33 mouse cellular contexts compared by ENCODE assay signal in genomic region chr5:107792516-107792915, GRCm38 (mm10). TPM values are rescaled to one million over a fixed set of nuclear protein-coding genes. Genes with fewer than 3 reads are reported as not detected.
DNase-seq lines count a peak whose midpoint lies in the region; ATAC-seq and TF ChIP-seq lines count a peak whose summit lies in the region.
"Had no signal": no experiment of that assay in that cellular context is flagged by ENCODE, and none has a peak within 500 bp of the region (broad histone marks: within the 10 kb centered on the region; RNA-seq: fewer than 3 reads in every experiment).

No protein-coding gene starts in this region.

- TF ChIP-seq RAD21 in MEL (IDR thresholded peaks at IDR 0.05; ENCODE audit: low read depth, low read length): no peak

- H3K36me3 ChIP-seq in heart, embryonic 14.5 days (ENCODE audit: control insufficient read depth, insufficient read depth, low read length): peaks cover 48% of the 10 kb centered on the region
- H3K36me3 ChIP-seq in kidney, adult 2 months (ENCODE audit: control insufficient read depth, insufficient read depth, low read length): peaks cover 9% of the 10 kb centered on the region
- peaks cover 0 to 5% of the 10 kb centered on the region in 2 experiments; a peak in 2 of 4 replicates for H3K36me3 ChIP-seq in MEL (ENCODE audit: control insufficient read depth in 1 of 2, insufficient read depth in 2 of 2, low read length in 2 of 2)

- DNase-seq in heart, adult 11 months: no peak
- peak; percentile 84 for DNase-seq in kidney, adult 2 months
- no peak for DNase-seq in kidney, postnatal 14 days
- DNase-seq in MEL (ENCODE audit: low read depth, low spot score): no peak
- DNase-seq: B cell, adult 2 months; cerebellum, adult 18-20 months; cerebellum, postnatal 10 days; gastrocnemius, adult 2 months; gastrocnemius, postnatal 36 days; layer of hippocampus, postnatal 36 days; right cerebral cortex, postnatal 25 days had no signal

- peaks cover 2 to 12% of the 10 kb centered on the region in 2 experiments; a peak in 3 of 4 replicates for H3K4me1 ChIP-seq in heart, embryonic 14.5 days (ENCODE audit: control insufficient read depth in 2 of 2, insufficient read depth in 2 of 2, low read length in 2 of 2)
- H3K4me1 ChIP-seq in kidney, adult 2 months (ENCODE audit: control insufficient read depth, insufficient read depth, low read length): peaks cover 9% of the 10 kb centered on the region; the same call in 1 of the 2 replicates
- 0 out of 4 replicates have a peak, but pooled peaks cover 0 to 2% of the 10 kb centered on the region in 2 experiments for H3K4me1 ChIP-seq in MEL (ENCODE audit: control insufficient read depth in 1 of 2, insufficient read depth in 2 of 2, low read length in 2 of 2)
- H3K4me1 ChIP-seq in embryonic fibroblast, embryonic 13.5 days (ENCODE audit: control insufficient read depth, insufficient read depth, low read length): peaks cover 4% of the 10 kb centered on the region; the same call in 1 of the 2 replicates
- H3K4me1 ChIP-seq: limb, embryonic 10.5 days; limb, embryonic 15.5 days; stomach, embryonic 15.5 days had no signal

- no peaks in the 10 kb centered on the region for H3K27me3 ChIP-seq in heart, embryonic 14.5 days (ENCODE audit: control insufficient read depth, insufficient read depth, low read length)
- no peaks in the 10 kb centered on the region for H3K27me3 ChIP-seq in kidney, adult 2 months (replicated peaks; ENCODE audit: control insufficient read depth, insufficient read depth, low read length)
- no peaks in the 10 kb centered on the region for H3K27me3 ChIP-seq in MEL (ENCODE audit: control insufficient read depth in 1 of 2, insufficient read depth in 2 of 2, low read length in 2 of 2)
- H3K27me3 ChIP-seq: embryonic facial prominence, embryonic 13.5 days; limb, embryonic 15.5 days; stomach, embryonic 15.5 days had no signal

- H3K9me3 ChIP-seq in heart, embryonic 14.5 days (ENCODE audit: control insufficient read depth, low read length): no peaks in the 10 kb centered on the region
- no peaks in the 10 kb centered on the region for H3K9me3 ChIP-seq in MEL (replicated peaks; ENCODE audit: insufficient read depth, low read length)
- H3K9me3 ChIP-seq: embryonic facial prominence, embryonic 13.5 days; limb, embryonic 10.5 days; limb, embryonic 15.5 days; stomach, embryonic 15.5 days had no signal

- no peak for TF ChIP-seq EP300 in MEL (IDR thresholded peaks at IDR 0.05; ENCODE audit: low read depth in 1 of 2, low read length in 2 of 2)

- H3K27ac ChIP-seq in heart, embryonic 14.5 days (replicated peaks in 1 of 2; ENCODE audit: control insufficient read depth in 1 of 2, insufficient read depth in 1 of 2, low read depth in 2 of 2, low read length in 2 of 2): peak overlapping the region; percentile 69 to 75; a peak in 3 of 4 replicates
- peak overlapping the region; percentile 80 for H3K27ac ChIP-seq in kidney, adult 2 months (ENCODE audit: insufficient read depth, low read depth, low read length)
- H3K27ac ChIP-seq in MEL (ENCODE audit: control insufficient read depth, low read depth, low read length): no peak overlapping the region
- peak overlapping the region; percentile 47; the same call in 1 of the 2 replicates for H3K27ac ChIP-seq in embryonic fibroblast, embryonic 13.5 days (ENCODE audit: insufficient read depth, low read length)
- H3K27ac ChIP-seq: embryonic facial prominence, embryonic 13.5 days; gastrocnemius, adult 2 months; hindbrain, embryonic 14.5 days; limb, embryonic 10.5 days; limb, embryonic 15.5 days; liver, embryonic 14.5 days; stomach, embryonic 15.5 days had no signal

- H3K4me2 ChIP-seq in heart, embryonic 14.5 days (ENCODE audit: low read length): no peak overlapping the region
- H3K4me2 ChIP-seq: embryonic facial prominence, embryonic 13.5 days; hindbrain, embryonic 14.5 days; limb, embryonic 15.5 days; lung, embryonic 14.5 days; stomach, embryonic 15.5 days had no signal

- WGBS in heart, embryonic 14.5 days: 94% methylated on average over 3 of the region's 3 CpGs
- WGBS in kidney, adult 2 months: 70% methylated on average over 3 of the region's 3 CpGs

- no peak for TF ChIP-seq POLR2A in kidney, adult 2 months (IDR thresholded peaks at IDR 0.05; ENCODE audit: low read depth, low read length)
- no peak for TF ChIP-seq POLR2A in MEL (IDR thresholded peaks at IDR 0.05; ENCODE audit: control insufficient read depth in 1 of 2, insufficient read depth in 1 of 2, low read depth in 1 of 2, low read length in 2 of 2, poor library complexity in 1 of 2)
- no peak for TF ChIP-seq POLR2A in embryonic fibroblast, embryonic 13.5 days (IDR thresholded peaks at IDR 0.05; ENCODE audit: low read depth, low read length)

- H3K79me2 ChIP-seq in MEL (ENCODE audit: control insufficient read depth, insufficient read depth, low read length, poor library complexity): no peaks in the 10 kb centered on the region

- H3K9ac ChIP-seq in heart, embryonic 14.5 days (ENCODE audit: low read length): no peak overlapping the region
- H3K9ac ChIP-seq in MEL (ENCODE audit: control insufficient read depth, low read depth, low read length, poor library complexity, severe bottlenecking): no peak overlapping the region
- H3K9ac ChIP-seq: embryonic facial prominence, embryonic 13.5 days; hindbrain, embryonic 14.5 days; limb, embryonic 15.5 days; liver, embryonic 14.5 days; lung, embryonic 14.5 days; stomach, embryonic 15.5 days had no signal

- no peak for TF ChIP-seq CTCF in kidney, adult 2 months (conservative IDR thresholded peaks at IDR 0.05; ENCODE audit: insufficient read depth, insufficient read length, low read depth, low read length)
- TF ChIP-seq CTCF in MEL (IDR thresholded peaks at IDR 0.05 in 2 of 3, conservative IDR thresholded peaks at IDR 0.05 in 1 of 3; ENCODE audit: control insufficient read depth in 1 of 3, insufficient read depth in 1 of 3, low read depth in 2 of 3, low read length in 3 of 3, poor library complexity in 1 of 3, severe bottlenecking in 1 of 3): no peak
- TF ChIP-seq CTCF in embryonic fibroblast, embryonic 13.5 days (IDR thresholded peaks at IDR 0.05; ENCODE audit: borderline replicate concordance, insufficient read depth, low read length): no peak

- H3K4me3 ChIP-seq in heart, embryonic 14.5 days (ENCODE audit: control insufficient read depth in 1 of 2, insufficient read depth in 1 of 2, low read depth in 1 of 2, low read length in 2 of 2): no peak overlapping the region
- H3K4me3 ChIP-seq in kidney, adult 2 months (ENCODE audit: insufficient read depth, low read depth, low read length): no peak overlapping the region
- no peak overlapping the region for H3K4me3 ChIP-seq in MEL (ENCODE audit: control insufficient read depth in 1 of 2, insufficient read depth in 1 of 2, low read depth in 2 of 2, low read length in 2 of 2)
- no peak overlapping the region for H3K4me3 ChIP-seq in embryonic fibroblast, embryonic 13.5 days (ENCODE audit: insufficient read depth, low read length)
- H3K4me3 ChIP-seq: embryonic facial prominence, embryonic 13.5 days; erythroblast, embryonic 14.5 days; gastrocnemius, adult 2 months; limb, embryonic 10.5 days; limb, embryonic 15.5 days; stomach, embryonic 15.5 days had no signal

- ATAC-seq in heart, embryonic 14.5 days (ENCODE audit: insufficient number of reproducible peaks, insufficient read depth, low FRiP score, low read depth): no peak
- ATAC-seq: activated CD4-positive, CD25-positive, alpha-beta regulatory T cell, adult 4 months; forebrain, embryonic 16.5 days had no signal

TF ChIP-seq in MEL, 35 proteins besides CTCF, POLR2A, EP300 and RAD21:
- TF ChIP-seq ZNF384 (IDR thresholded peaks at IDR 0.05; ENCODE audit: low read depth, low read length) (peak; percentile 41; the same call in 1 of the 2 replicates), GABPA (IDR thresholded peaks at IDR 0.05; ENCODE audit: low read depth, low read length) (no peak)

RNA-seq across cellular contexts. Expression of gene Ube2d2b, which starts 37.4 kb away (rescaled TPM):
- polyA plus RNA-seq in heart, embryonic 14.5 days (2014; fragmentation: Nextera tagmentation; extraction: Ambion mirVana): 0.35 and 0.42 TPM in 2 replicates
- polyA plus RNA-seq in kidney, adult 2 months (2012; rRNA removed): 0.08 TPM in 1 of 2 replicates, not detected in the other
- not detected in 2 replicates for total RNA-seq in MEL (2012; rRNA removed)
- under 1 TPM in 1 of 2 experiments, not detected in 1; 0.08 TPM for polyA plus RNA-seq in MEL (2012; ENCODE audit: insufficient read depth in 1 of 2, insufficient read length in 2 of 2, low read depth in 1 of 2, low replicate concordance in 2 of 2, missing spikeins in 1 of 2)
- polyA plus RNA-seq in embryonic fibroblast, embryonic 13.5 days (2011; ENCODE audit: insufficient read length, low read depth, missing spikeins): not detected in 2 replicates
- total RNA-seq: adrenal gland, adult 2 months; adrenal gland, postnatal 36 days; common myeloid progenitor, adult 5-6 weeks; gastrocnemius, adult 2 months; gastrocnemius, postnatal 36 days; hematopoietic stem cell, adult 5-6 weeks; layer of hippocampus, postnatal 36 days; left cerebral cortex, postnatal 10 days; neutrophil, adult 5-6 weeks had no signal
- polyA plus RNA-seq: adrenal gland, adult 2 months; brain, embryonic 14.5 days; erythroblast, embryonic 14.5 days; intestine, postnatal 0 days; large intestine, adult 2 months; limb, embryonic 15.5 days; neural tube, embryonic 11.5 days had no signal
